Mouse (Mus musculus) 416B (cell line): ENCODE measurements at regions not wholly inside any gene's neighbourhood (a gene's known extent, or its start where the extent isn't known, plus 50 kb on each side); places are given as distances from the start of the nearest gene placed in this dataset.
"Not testable (repeated sequence)": the region's sequence is repeated elsewhere in the genome, so short reads cannot be mapped to it uniquely, and the experiment has no call there.

Source experiments
- DNase-seq: peaks from one replicate; pipeline ENCODE4 v3.0.0; 2011; ENCODE audit warnings: low read depth

GRCm38 (mm10) chr3:20892916-20893430 is 526.0 kb upstream of the Agtr1b start:
- DNase-seq, result no peak

DNA sequence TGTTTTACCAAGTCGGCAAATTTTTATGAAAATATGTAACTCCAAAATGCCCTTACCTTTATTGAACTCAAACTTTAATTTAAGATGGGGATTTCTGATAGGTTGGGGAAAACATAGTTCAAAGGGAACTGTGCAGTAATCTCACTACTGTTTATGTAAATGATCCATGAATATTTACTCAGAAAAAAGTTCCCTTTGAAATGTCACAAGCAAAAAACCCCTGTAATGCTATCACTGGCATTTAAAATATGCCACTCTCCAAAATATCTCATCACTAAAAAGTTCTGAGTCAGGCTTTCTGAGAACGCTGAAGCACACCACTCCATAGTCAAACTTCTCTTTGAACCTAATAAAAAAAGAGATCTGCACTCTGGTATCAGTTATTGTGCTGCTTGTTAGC is 497.3 kb upstream of the Agtr1b start:
- DNase-seq, result no peak

GRCm38 (mm10) chr3:20831038-20831437 is 464.1 kb upstream of the Agtr1b start:
- no peak for DNase-seq

- no peak for DNase-seq
These were observed 462.4 kb upstream of the Agtr1b start for GRCm38 (mm10) chr3:20829391-20829790.

GRCm38 (mm10) chr3:20828811-20829210 is 461.8 kb upstream of the Agtr1b start:
- no peak for DNase-seq

DNA sequence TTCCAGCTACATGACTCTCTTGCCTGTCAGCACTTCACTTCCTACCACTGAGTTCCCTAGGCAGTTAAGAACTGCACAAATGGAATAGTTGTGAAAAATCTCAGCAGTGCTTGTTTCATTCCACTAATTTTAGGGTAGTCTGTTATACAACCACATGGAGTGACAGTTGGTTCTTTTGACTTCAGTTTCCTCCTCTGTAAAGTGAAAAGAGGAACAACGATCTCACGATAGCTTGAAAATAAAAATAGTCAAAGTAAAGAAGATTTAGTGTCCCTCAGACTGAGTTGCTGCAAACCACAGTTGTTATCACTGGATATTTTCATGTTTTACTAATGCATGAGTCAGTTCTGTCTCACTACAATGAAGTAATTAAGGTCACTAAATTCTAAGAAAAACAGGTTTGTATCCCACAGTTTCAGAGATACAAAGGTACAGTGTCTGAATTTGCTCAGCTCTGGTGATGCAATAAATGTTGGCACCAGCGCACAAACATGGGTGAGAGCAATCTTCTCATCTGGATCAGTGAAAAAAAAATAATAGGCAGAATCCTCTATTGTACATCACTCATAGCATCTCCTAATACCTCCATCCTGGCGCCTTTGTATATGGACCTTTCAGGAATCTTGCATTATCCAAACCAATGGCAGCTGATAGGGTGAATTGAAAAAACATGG is 458.8 kb upstream of the Agtr1b start:
- DNase-seq, result peak; percentile 24

- DNase-seq, result no peak
These were observed 455.2 kb upstream of the Agtr1b start for GRCm38 (mm10) chr3:20822226-20822625.

GRCm38 (mm10) chr3:20821712-20822111 is 454.7 kb upstream of the Agtr1b start:
- no peak for DNase-seq

- DNase-seq, result no peak
These were observed 453.1 kb upstream of the Agtr1b start for GRCm38 (mm10) chr3:20820047-20820446.

- DNase-seq, result no peak
These were observed 452.6 kb upstream of the Agtr1b start for GRCm38 (mm10) chr3:20819586-20819985.

- DNase-seq, result peak; percentile 1
These were observed 449.6 kb upstream of the Agtr1b start for GRCm38 (mm10) chr3:20816613-20817012.

- DNase-seq, result no peak
These were observed 427.3 kb upstream of the Agtr1b start for GRCm38 (mm10) chr3:20794256-20794655.

DNA sequence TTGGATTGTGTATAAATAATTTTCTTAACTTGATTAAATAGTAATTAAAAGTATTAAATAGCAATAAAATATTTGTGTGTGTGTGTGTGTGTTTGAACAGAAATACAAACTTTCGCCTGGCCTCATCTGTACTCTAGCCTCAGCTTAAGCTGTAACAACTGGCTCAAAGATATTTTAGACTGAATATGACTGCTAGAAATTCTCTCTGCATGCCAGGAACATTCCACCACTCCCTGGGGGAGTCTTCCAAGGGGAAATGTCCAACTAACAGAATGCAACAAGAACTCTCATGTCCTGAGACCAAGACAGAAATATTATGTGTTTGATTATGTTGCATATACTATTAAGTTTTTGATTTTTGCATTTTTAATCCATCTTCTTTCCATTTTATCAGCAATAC is 425.5 kb upstream of the Agtr1b start:
- DNase-seq, result no peak

DNA sequence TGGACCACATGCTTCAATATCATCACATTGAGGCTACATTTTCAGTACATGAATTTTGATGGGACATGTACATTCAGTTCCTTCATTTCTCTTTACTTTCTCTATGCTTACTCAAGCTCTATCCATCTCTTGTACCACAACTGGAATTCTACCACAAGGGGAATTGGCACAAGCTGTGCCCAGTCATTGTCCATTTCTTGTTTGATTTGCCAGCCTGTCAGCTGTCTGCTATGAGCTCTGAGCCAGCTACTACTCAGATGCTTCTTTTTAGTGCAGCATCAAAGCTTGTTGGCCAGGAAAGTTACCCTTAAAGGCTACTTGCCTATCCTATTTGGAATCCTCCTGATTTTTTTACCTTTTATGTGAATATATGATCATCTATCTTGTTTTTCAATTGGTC is 410.9 kb upstream of the Agtr1b start:
- DNase-seq, result no peak

- no peak for DNase-seq
These were observed 410.0 kb upstream of the Agtr1b start for GRCm38 (mm10) chr3:20776964-20777304.

DNA sequence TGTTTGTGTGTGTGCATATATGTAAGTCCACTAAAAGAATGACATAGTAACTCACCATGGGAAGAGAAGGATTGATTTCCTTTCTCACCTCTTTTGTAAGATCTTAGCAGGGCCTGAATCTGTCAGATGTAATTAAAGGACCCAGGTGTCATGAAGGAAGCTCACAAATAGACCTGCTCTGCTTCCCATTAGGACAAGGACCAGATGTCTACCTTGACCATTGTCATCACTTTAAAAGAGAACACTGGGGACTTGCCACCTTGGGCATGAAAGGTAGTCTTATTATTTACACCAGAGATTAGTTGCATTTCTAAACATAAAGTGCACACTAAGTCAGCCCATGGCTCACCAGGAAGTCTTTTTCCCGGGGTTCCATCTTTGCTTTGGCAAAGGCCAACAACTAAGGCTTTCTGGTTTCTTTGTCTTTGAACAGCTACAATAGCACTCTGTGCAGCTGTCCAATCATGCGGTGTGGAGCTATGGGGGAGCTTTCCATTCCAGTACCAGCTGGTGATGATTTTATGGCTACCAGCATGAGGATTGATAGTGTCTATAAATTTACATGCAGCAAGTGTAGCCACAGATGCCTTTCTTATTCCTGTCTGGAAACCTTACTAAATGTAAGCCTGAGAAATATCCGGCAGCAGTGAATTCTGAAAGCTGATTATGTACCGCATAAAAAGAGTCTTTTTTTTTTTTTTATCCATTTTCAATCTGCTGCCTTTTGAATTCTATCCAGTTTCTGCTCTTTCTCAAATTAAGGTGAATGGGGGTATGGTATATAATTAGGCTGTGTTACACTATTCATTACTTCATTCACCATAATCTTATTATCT is 409.4 kb upstream of the Agtr1b start:
- no peak for DNase-seq

- DNase-seq, result no peak
These were observed 367.3 kb upstream of the Agtr1b start for GRCm38 (mm10) chr3:20734302-20734701.

DNA sequence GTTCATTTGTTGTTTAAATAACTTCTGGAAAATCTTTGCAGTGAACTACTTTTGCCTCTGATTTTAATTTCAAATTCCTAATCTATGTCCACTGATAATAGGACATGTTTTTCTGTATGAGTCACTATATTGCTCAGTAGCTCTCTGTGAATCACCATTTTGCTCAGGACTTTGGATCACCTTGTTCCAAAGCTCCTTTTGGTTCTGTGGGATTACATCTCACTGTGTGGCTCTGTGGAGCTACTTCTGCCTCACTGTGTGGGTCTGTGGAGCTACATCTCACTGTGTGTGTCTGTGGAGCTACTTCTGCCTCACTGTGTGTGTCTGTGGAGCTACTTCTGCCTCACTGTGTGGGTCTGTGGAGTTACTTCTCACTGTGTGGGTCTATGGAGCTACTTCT is 365.0 kb upstream of the Agtr1b start:
- DNase-seq, result no peak

DNA sequence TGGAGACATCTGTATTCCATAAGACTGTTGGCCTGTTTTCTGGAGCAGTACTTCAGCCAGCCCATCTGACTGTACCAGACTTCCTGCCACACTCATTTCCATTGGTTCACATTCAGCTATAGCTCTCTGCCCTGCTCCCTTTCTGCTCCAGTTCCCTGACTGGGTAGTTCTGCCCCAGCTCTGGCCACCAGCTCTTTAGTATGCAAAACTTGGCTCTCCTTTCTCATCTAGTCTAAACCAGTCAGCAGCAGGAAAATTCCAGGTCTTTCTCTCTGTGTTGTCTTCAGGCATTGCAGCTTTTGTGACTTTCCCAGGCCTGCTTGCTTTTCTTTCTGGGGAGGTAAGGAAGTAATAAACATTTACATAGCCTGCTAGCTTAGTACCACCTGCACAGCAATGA is 363.5 kb upstream of the Agtr1b start:
- DNase-seq, result no peak

GRCm38 (mm10) chr3:20729776-20730175 is 362.8 kb upstream of the Agtr1b start:
- DNase-seq, result not testable (repeated sequence)

GRCm38 (mm10) chr3:20714671-20715070 is 347.7 kb upstream of the Agtr1b start:
- DNase-seq, result no peak

- DNase-seq, result no peak
These were observed 342.7 kb upstream of the Agtr1b start for GRCm38 (mm10) chr3:20709661-20710060.

GRCm38 (mm10) chr3:20695322-20695859 is 328.4 kb upstream of the Agtr1b start:
- no peak for DNase-seq
